Mouse (Mus musculus): ENCODE results near the gene Dok7. TPM values are rescaled to one million over a fixed set of nuclear protein-coding genes. Genes with fewer than 3 reads are reported as not detected.

Dok7 gene
- total and polyA plus RNA-seq, 2 experiments = not detected

DNA sequence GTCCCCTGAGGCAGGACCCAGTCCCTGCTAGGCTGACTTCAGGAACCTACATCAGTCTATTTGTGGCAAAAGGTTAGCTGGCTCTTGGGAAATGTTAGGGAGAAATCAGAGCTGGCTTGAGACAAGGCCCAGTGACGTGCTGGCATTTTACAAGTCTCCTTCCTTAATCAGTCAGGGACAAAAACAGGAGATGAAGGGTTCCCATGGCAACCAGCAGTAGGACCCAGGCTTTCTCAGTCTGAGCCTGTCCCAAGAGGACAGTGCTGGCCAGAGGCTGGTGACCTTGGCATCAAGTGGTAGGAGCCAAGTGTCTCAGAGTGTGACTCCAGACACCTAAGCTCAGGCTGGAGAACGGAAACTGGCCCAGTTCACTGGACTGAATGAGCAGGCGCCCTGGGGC lies 77.7 kb downstream of the Dok7 start:
- Histone ChIP-seq H3K4me1 (ENCODE audit: control insufficient read depth, insufficient read depth, low read length) (no peaks in the 10 kb centered on the region), H3K36me3 (ENCODE audit: control insufficient read depth, insufficient read depth, low read length) (no peaks in the 10 kb centered on the region), H3K27me3 (ENCODE audit: control insufficient read depth, insufficient read depth, low read length) (peaks cover 2% of the 10 kb centered on the region; the same call in 1 of the 2 replicates), H3K9ac (ENCODE audit: low read depth, low read length) (no peak overlapping the region), H3K4me3 (ENCODE audit: insufficient read depth, low read depth, low read length) (no peak overlapping the region), H3K27ac (replicated peaks; ENCODE audit: insufficient read depth, low read depth, low read length) (no peak overlapping the region), H3K79me2 (ENCODE audit: control insufficient read depth, insufficient read depth, low read length) (no peaks in the 10 kb centered on the region)
- TF ChIP-seq CTCF (IDR thresholded peaks at IDR 0.05; ENCODE audit: low read depth, low read length) (no peak), POLR2A (IDR thresholded peaks at IDR 0.05; ENCODE audit: extremely low read depth, insufficient read depth, low read length) (no peak)
- WGBS = 83% methylated on average over 3 of the region's 3 CpGs
- DNase-seq (ENCODE audit: extremely low read depth, low read depth, low spot score) = no peak

DNA sequence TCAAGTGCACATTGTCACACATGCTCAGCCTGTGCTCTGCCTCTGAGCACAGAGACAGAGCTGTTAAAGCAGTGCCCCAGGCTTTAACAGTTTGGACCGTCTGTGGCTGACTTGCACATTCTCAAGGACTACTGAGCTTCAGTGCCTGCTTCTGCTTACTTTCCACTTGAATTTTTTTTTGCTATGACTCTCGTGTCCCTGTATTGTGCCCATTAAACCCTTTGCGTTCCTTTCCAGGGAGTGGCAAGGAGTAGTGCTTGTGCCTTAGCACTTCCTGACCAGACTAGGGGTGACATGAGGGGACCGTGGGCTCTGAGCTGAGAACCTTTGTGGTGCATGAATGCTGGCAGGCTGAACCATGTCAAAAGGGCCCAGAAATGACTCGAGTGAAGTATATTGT lies 79.3 kb downstream of the Dok7 start:
- H3K27ac ChIP-seq (replicated peaks; ENCODE audit: insufficient read depth, low read depth, low read length) = no peak overlapping the region
- 70% methylated on average over 5 of the region's 5 CpGs for WGBS
- H3K9ac ChIP-seq (ENCODE audit: low read depth, low read length) = no peak overlapping the region
- H3K79me2 ChIP-seq (ENCODE audit: control insufficient read depth, insufficient read depth, low read length) = no peaks in the 10 kb centered on the region
- no peak overlapping the region for H3K4me3 ChIP-seq (ENCODE audit: insufficient read depth, low read depth, low read length)
- DNase-seq (ENCODE audit: extremely low read depth, low read depth, low spot score) = no peak
- no peaks in the 10 kb centered on the region for H3K4me1 ChIP-seq (ENCODE audit: control insufficient read depth, insufficient read depth, low read length)
- H3K27me3 ChIP-seq (ENCODE audit: control insufficient read depth, insufficient read depth, low read length) = peaks cover 2% of the 10 kb centered on the region; the same call in 1 of the 2 replicates
- no peaks in the 10 kb centered on the region for H3K36me3 ChIP-seq (ENCODE audit: control insufficient read depth, insufficient read depth, low read length)
- TF ChIP-seq CTCF (IDR thresholded peaks at IDR 0.05; ENCODE audit: low read depth, low read length) = no peak
- TF ChIP-seq POLR2A (IDR thresholded peaks at IDR 0.05; ENCODE audit: extremely low read depth, insufficient read depth, low read length) = no peak

Other genes with a start within 250 kb of the Dok7 start
- 0.13 and 0.37 TPM in 2 replicates for gene Msantd1, start 148.8 kb upstream of the Dok7 start, total RNA-seq (2014; rRNA removed)
- 0.70 and 0.92 TPM in 2 replicates for gene Msantd1, start 148.8 kb upstream of the Dok7 start, polyA plus RNA-seq (2012; rRNA removed)
- 3.0 and 4.7 TPM in 2 replicates for gene Rgs12, start 107.3 kb upstream of the Dok7 start, total RNA-seq (2014; rRNA removed)
- gene Rgs12, start 107.3 kb upstream of the Dok7 start, polyA plus RNA-seq (2012; rRNA removed) = 6.3 and 6.8 TPM in 2 replicates
- gene Hgfac, start 15.3 kb upstream of the Dok7 start, total RNA-seq (2014; rRNA removed) = 239 and 244 TPM in 2 replicates
- 780 and 1,032 TPM in 2 replicates for gene Hgfac, start 15.3 kb upstream of the Dok7 start, polyA plus RNA-seq (2012; rRNA removed)
- gene Lrpap1, start 49.0 kb downstream of the Dok7 start, total RNA-seq (2014; rRNA removed) = 37.8 and 39.1 TPM in 2 replicates
- gene Lrpap1, start 49.0 kb downstream of the Dok7 start, polyA plus RNA-seq (2012; rRNA removed) = 22.4 and 22.7 TPM in 2 replicates
- not detected in 2 replicates for gene Adra2c, start 221.6 kb downstream of the Dok7 start, total RNA-seq (2014; rRNA removed)
- not detected in 2 replicates for gene Adra2c, start 221.6 kb downstream of the Dok7 start, polyA plus RNA-seq (2012; rRNA removed)